Mouse (Mus musculus) stomach, postnatal 0 days (tissue): ENCODE measurements around the gene Hoxb6. TPM values are rescaled to one million over a fixed set of nuclear protein-coding genes. Genes with fewer than 3 reads are reported as not detected.

Experiments
- ATAC-seq: fragments of 200-750 bp; cut with Nextera tagmentation; 2 replicates; pipeline ENCODE4 v1.8.0; 2017; ENCODE audit not compliant: low FRiP score, low TSS enrichment
- DNase-seq: peaks from one replicate; pipeline ENCODE4 v3.0.0-alpha.2; 2016; ENCODE audit warnings: low spot score
- H3K27ac ChIP-seq: fragments of 300-500 bp; sonication (generic); replicated peaks from 2 replicates; pipeline ENCODE4 v1.5.1; 2014; ENCODE audit warnings: mild to moderate bottlenecking, control low read depth
- H3K27me3 ChIP-seq: fragments of 300-500 bp; sonication (generic); 2 replicates; pipeline ENCODE4 v1.6.1; 2014; ENCODE audit warnings: low read length; ENCODE audit not compliant: control insufficient read depth, insufficient read depth
- H3K36me3 ChIP-seq: fragments of 300-500 bp; sonication (generic); 2 replicates; pipeline ENCODE4 v1.6.1; 2014; ENCODE audit warnings: low read length, mixed read lengths; ENCODE audit not compliant: control insufficient read depth, insufficient read depth
- H3K4me1 ChIP-seq: fragments of 300-500 bp; sonication (generic); replicated peaks from 2 replicates; pipeline ENCODE4 v1.6.1; 2014; ENCODE audit warnings: antibody characterized with exemption; ENCODE audit not compliant: control insufficient read depth, insufficient read depth
- H3K4me2 ChIP-seq: fragments of 300-500 bp; sonication (generic); replicated peaks from 2 replicates; pipeline ENCODE4 v1.6.1; 2014; ENCODE audit warnings: low read depth, mild to moderate bottlenecking, control low read depth, moderate library complexity
- H3K4me3 ChIP-seq: fragments of 300-500 bp; sonication (generic); 2 replicates; pipeline ENCODE4 v1.5.1; 2014; ENCODE audit warnings: low read depth, low read length, control low read depth
- H3K9ac ChIP-seq: fragments of 300-500 bp; sonication (generic); 2 replicates; pipeline ENCODE4 v1.6.1; 2014; ENCODE audit warnings: mild to moderate bottlenecking, low read length, control low read depth, mixed read lengths
- H3K9me3 ChIP-seq: fragments of 300-500 bp; sonication (generic); 2 replicates; pipeline ENCODE4 v1.6.1; 2016; ENCODE audit warnings: low read length; ENCODE audit not compliant: control insufficient read depth
- CTCF ChIP-seq: IDR thresholded peaks from 2 replicates; pipeline ENCODE4 v1.5.1; 2016; ENCODE audit warnings: antibody characterized with exemption, low read depth, mild to moderate bottlenecking, moderate library complexity
- EP300 ChIP-seq: optimal IDR thresholded peaks from 2 replicates; pipeline ENCODE3; 2016; ENCODE audit warnings: antibody characterized with exemption
- WGBS: fragments of 180-500 bp; shearing (Covaris S2); extraction: QIAGEN DNeasy Blood & Tissue Kit; methylation state at CpG from one replicate; pipeline ENCODE4 v1.1.7; 2014; 5-methylcytosine and 5-hydroxymethylcytosine counted together
- polyA plus RNA-seq: library from polyadenylated mRNA; unstranded; fragments of >200 nt; fragmentation: Nextera tagmentation; extraction: Ambion mirVana; gene quantifications from 2 replicates; pipeline ENCODE4 v1.2.1, GENCODE M21; 2015

Gene Hoxb6
- polyA plus RNA-seq, 1 experiment from 2014 or later = 7.9 TPM

- Histone ChIP-seq H3K9me3 (no peaks in the 10 kb centered on the region), H3K4me2 (peak overlapping the region; percentile 71), H3K36me3 (no peaks in the 10 kb centered on the region), H3K27ac (peak overlapping the region; percentile 94), H3K9ac (0 out of 2 replicates have a peak overlapping the region, but pooled peaks have one; percentile 18), H3K4me3 (0 out of 2 replicates have a peak overlapping the region, but pooled peaks have one; percentile 4), H3K27me3 (0 out of 2 replicates have a peak, but pooled peaks cover 2% of the 10 kb centered on the region), H3K4me1 (peaks cover 16% of the 10 kb centered on the region)
- 34% methylated on average over 7 of the region's 7 CpGs for WGBS
- ATAC-seq = no peak
- DNase-seq = no peak
- TF ChIP-seq CTCF (no peak), EP300 (no peak)
These were observed 46.9 kb downstream of the Hoxb6 start for GRCm38 (mm10) chr11:96338957-96339855.

- DNase-seq = peak; percentile 30
- Histone ChIP-seq H3K9ac (peak overlapping the region; percentile 74), H3K36me3 (no peaks in the 10 kb centered on the region), H3K4me1 (peaks cover 13% of the 10 kb centered on the region), H3K27ac (peak overlapping the region; percentile 94), H3K4me2 (peak overlapping the region; percentile 71), H3K27me3 (peaks cover 4% of the 10 kb centered on the region; the same call in 1 of the 2 replicates), H3K9me3 (no peaks in the 10 kb centered on the region), H3K4me3 (peak overlapping the region; percentile 45)
- ATAC-seq = peak; percentile 58; the same call in 1 of the 2 replicates
- 2% methylated on average over 27 of the region's 36 CpGs for WGBS
- TF ChIP-seq EP300 (no peak), CTCF (no peak)
These were observed 48.6 kb downstream of the Hoxb6 start for GRCm38 (mm10) chr11:96340698-96341365.

- peak overlapping the region; percentile 48 for H3K4me3 ChIP-seq
- H3K36me3 ChIP-seq = no peaks in the 10 kb centered on the region; the same call in 1 of the 2 replicates
- H3K27me3 ChIP-seq = peaks cover 4% of the 10 kb centered on the region; the same call in 1 of the 2 replicates
- H3K9ac ChIP-seq = peak overlapping the region; percentile 82
- 2% methylated on average over 40 of the region's 40 CpGs for WGBS
- DNase-seq (peak; percentile 53), ATAC-seq (no peak)
- peak overlapping the region; percentile 94 for H3K27ac ChIP-seq
- TF ChIP-seq CTCF (peak; percentile 33), EP300 (no peak)
- no peaks in the 10 kb centered on the region for H3K9me3 ChIP-seq
- H3K4me2 ChIP-seq = peak overlapping the region; percentile 71
- peaks cover 10% of the 10 kb centered on the region for H3K4me1 ChIP-seq
These were observed 49.7 kb downstream of the Hoxb6 start for GRCm38 (mm10) chr11:96341701-96342575.

GRCm38 (mm10) chr11:96342576-96342930, 50.3 kb downstream of the Hoxb6 start:
- ATAC-seq = no peak

GRCm38 (mm10) chr11:96343206-96343745, 51.0 kb downstream of the Hoxb6 start:
- Histone ChIP-seq H3K4me2 (peak overlapping the region; percentile 71), H3K4me1 (peaks cover 8% of the 10 kb centered on the region), H3K36me3 (no peaks in the 10 kb centered on the region; the same call in 1 of the 2 replicates), H3K4me3 (peak overlapping the region; percentile 22), H3K27me3 (peaks cover 4% of the 10 kb centered on the region; the same call in 1 of the 2 replicates), H3K9ac (peak overlapping the region; percentile 82), H3K27ac (peak overlapping the region; percentile 90), H3K9me3 (no peaks in the 10 kb centered on the region)
- no peak for DNase-seq
- no peak for ATAC-seq
- WGBS = 28% methylated on average over 2 of the region's 2 CpGs
- no peak for TF ChIP-seq EP300
- TF ChIP-seq CTCF = no peak

More at GRCm38 (mm10) chr11:96342576-96342930, 50.3 kb downstream of the Hoxb6 start:
- Histone ChIP-seq H3K4me3 (peak overlapping the region; percentile 48), H3K4me2 (peak overlapping the region; percentile 71), H3K27ac (peak overlapping the region; percentile 94), H3K36me3 (no peaks in the 10 kb centered on the region; the same call in 1 of the 2 replicates), H3K27me3 (peaks cover 4% of the 10 kb centered on the region; the same call in 1 of the 2 replicates), H3K9ac (peak overlapping the region; percentile 82), H3K4me1 (peaks cover 10% of the 10 kb centered on the region), H3K9me3 (no peaks in the 10 kb centered on the region)
- no peak for TF ChIP-seq EP300
- no peak for TF ChIP-seq CTCF
- WGBS = 12% methylated on average over 4 of the region's 4 CpGs
- DNase-seq = no peak
